Mouse (Mus musculus): Measurements from ENCODE around the gene Apol8. TPM values are rescaled to one million over a fixed set of nuclear protein-coding genes. Genes with fewer than 3 reads are reported as not detected.

The Apol8 gene
- polyA plus RNA-seq, 1 experiment from 2014 or later = not detected

DNA sequence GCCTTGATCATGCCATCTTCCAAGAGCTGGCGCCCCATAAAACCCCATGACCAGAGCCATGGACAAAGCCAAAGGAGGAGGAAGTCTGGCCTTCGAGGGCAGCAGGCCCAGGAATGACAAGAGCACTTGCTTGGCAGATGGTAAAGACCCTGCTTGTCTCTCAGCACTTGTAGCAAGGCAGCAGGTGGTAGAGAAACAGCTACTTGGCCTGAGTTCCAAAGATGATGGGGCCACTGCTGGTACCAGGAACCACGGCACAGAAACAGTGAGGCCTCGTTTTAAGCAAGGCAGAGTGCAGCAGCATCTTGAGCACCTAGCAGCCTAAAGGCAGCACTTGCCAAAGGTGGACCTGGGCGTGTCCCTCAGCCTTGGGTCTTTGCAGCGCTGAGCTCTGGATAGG, 31.6 kb upstream of the Apol8 start:
- no peak for DNase-seq (ENCODE audit: low spot score)

GRCm38 (mm10) chr15:77785807-77786206, 29.0 kb upstream of the Apol8 start:
- DNase-seq (ENCODE audit: low spot score) = no peak

DNA sequence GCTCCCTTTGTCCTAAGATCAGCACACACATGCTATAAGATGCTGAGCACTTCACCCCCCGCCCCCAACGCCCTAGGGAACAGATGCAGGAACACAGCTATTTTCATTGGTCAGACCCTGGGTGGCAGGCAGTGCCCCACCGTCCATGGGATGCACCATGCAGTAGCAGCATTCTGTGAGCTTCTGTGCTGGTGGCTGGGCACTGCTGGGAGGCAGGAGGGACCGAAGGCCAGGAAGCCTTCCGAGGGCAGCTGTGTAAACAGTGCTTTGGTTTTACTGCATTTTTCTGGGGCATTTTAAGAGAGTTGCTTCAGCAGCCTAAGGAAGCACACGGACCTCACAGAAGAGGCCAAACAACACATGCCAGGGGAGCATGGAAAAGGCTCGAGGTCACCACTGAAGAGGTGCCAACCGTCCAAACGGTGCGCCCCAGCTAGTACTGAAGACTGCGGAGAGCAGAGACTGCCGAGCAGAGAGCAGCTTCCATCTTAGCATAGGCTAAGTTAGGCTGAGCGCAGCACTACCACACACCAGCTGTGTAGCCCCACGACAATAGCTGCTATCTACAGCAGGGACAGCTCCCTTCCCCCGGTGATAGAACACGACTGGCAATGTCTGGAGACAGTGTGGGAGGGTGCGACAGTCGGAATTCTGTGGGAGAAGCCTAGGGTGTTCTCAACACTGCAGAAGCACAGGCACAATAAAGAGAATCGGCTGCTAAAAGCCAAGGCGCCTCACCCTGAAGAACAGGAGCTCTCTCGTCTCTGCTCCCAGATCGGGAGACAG, 27.4 kb upstream of the Apol8 start:
- no peak for DNase-seq (ENCODE audit: low spot score)

DNA sequence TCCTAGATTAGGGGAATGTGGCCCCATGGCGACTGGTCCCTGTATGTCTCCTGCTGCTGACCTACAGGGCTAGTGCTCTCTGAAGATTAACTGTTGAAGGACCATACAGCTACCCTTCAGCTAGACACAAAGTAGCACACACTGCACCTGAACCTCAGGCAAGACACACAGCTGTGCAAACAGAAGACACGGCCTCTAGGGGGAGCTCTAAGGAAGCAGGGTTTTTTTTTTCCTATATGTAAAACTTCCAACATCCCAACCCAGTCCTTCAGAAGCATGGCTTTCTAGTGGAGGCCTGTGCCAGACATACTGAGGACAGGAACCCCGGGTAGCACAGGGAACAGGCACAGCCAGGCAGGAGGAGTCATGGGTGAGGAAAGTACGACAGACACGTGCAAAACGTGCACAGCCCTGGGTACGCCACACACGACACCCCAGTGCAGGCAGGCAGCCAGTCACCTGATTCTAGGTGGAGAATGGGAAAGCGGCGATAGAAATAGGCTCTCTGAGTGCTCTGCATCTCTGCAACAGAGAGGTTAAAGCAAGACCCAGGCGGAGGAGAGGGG, 25.7 kb upstream of the Apol8 start:
- DNase-seq (ENCODE audit: low spot score) = peak; percentile 57

- DNase-seq (ENCODE audit: low spot score) = peak; percentile 87
Observed at GRCm38 (mm10) chr15:77775186-77775963, 18.6 kb upstream of the Apol8 start.

- DNase-seq (ENCODE audit: low spot score) = no peak
Observed at GRCm38 (mm10) chr15:77774303-77774702, 17.5 kb upstream of the Apol8 start.

- no peak for DNase-seq (ENCODE audit: low spot score)
Observed at GRCm38 (mm10) chr15:77773099-77773915, 16.5 kb upstream of the Apol8 start.

DNA sequence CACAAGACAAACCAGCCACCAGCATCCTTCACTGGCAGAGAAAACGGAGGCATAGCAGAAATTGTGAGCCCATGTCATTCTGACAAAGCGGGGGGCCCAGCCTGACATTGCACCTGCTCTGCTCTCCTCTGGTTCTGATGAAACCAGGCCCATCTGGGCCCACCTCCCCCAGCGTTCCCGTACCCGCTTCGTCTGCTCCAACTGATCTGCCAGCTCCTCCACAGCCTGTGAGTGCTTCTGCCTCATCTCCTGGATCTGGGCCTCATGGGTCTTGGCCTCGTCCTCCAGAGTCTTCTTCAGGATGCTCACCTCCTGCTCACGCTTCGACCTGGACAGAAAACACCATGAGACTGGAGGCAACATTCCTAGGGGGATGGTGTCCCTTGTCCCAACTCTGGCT, 14.1 kb upstream of the Apol8 start:
- no peak for DNase-seq (ENCODE audit: low spot score)

- no peak for DNase-seq (ENCODE audit: low spot score)
Observed at GRCm38 (mm10) chr15:77770341-77770740, 13.5 kb upstream of the Apol8 start.

GRCm38 (mm10) chr15:77766981-77767380, 10.2 kb upstream of the Apol8 start:
- DNase-seq (ENCODE audit: low spot score) = no peak

GRCm38 (mm10) chr15:77765484-77766093, 8.8 kb upstream of the Apol8 start:
- no peak for DNase-seq (ENCODE audit: low spot score)

DNA sequence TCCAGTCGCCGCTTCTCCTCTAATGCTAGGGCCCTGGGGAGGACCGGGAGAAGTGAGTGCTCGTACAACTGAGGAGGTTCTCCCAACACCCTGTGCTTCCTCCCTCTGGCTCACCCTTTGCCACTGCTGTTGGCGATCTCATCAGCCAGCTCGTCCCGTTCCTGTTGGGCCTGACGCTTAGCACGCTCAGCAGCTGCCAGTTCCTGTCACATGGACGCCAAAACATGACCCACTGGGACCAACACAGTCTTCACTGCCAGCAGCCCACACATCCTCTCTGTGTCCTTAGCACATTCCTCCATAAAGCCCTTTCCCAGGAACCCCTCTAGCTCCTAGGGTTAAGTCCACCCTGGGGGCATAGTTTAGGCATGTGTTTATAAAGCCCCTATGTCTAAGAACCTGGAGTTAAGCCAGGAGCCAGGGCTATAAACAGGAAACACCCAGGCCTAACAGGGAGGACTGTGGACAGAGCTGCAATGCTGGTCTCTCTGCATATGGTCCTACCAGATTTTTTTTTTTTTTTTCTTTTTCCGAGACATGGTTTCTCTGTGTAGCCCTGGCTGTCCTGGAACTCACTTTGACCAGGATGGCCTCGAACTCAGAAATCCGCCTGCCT, 7.7 kb upstream of the Apol8 start:
- no peak for DNase-seq (ENCODE audit: low spot score)

DNA sequence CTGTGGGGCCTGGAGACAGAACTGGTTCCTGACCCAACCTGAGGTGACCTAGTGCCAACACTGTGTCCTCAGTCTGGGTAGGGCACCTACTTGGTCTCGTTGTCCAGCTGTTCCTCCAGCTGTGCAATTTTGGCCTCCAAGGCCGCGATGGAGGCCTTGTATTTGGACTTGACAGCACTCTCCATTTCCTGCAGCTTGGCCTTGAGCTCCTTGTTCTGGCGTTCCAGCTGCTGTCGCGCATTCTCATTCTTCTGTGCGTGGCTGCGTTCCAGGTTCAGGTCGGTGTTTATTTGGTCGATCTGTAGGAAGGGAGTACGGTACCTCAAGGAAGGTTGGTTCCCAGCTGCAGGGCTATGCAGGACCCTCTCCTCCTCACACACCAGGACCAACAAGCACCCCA, 6.9 kb upstream of the Apol8 start:
- no peak for DNase-seq (ENCODE audit: low spot score)

DNA sequence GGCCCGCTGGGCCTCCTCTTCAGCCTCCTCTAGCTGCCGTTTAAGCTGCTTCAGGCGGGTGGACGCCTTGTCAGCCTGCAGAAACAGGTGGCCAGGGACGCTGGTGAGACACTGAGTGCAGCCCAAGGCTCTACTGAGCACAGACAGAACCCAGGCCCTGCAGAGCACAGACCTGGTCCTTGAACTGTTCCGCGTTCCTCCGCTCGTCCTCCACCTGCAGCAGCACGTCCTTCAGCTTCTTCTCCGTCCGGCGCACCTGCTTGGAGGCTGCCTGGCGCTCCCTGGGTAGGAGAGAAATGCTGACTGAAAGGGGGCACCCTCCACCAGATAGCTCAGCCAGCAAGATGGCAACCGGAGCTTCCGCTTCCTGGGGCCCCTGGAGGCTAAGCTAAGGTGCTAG, 6.2 kb upstream of the Apol8 start:
- DNase-seq (ENCODE audit: low spot score) = no peak

DNA sequence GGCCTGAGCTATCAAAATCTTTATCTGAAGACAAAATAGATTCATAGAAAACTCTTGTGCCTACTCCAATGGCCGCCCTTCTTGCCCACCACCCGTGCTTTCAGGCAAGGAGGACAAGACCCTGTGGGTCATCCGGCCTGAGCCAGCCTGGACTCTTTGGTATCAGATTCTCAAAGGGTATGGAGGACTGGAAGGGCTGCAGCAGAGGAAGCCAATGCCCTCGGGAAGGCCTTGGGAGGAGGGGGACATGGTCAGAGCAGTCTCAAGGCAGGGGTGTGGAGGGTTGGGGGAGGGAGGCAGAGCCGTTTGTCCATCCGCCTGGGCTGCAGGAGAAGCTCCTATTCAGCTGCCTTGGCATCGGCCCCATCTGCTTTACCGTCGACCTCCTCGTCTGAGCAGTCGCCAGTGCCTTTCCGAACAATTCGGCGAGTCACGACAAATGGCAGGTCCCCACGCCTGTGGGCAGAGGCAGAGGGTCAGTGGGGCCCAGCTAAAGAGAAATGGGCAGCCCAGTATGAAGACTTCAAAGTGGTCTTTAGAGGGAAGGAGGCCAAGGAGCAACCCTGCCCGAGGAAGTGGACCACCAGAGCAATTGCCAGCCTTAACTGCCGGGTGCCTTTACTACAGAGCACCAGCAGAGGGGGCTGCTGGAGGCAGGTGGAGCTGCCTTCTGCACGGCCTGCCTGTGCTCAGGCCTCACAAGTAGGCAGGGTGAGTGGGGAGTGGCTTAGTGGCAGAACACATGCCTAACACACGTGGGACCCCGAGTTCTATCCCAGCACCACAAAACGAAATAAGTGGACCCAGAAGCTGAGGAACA, 5.0 kb upstream of the Apol8 start:
- DNase-seq (ENCODE audit: low spot score) = peak; percentile 70

DNA sequence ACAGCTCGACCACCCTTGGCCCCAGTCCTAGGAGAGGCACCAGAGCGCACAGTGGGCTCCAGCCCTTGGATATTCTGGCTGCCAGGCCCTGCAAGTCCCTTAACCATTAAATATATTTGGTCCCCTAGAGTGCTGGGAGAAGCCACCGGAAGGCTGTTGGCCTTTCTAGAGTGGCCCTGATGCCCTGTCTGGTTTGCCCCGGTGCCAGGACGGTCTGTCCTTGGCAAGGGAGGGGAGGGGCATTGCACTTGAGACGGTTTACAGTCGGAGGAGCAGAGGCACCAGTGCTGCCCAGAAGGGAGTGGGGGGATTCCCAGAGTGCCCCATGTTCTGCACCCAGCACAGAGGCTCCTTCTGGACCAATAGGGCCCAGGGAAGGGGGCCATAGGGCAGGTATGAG, 4.3 kb upstream of the Apol8 start:
- no peak for DNase-seq (ENCODE audit: low spot score)

DNA sequence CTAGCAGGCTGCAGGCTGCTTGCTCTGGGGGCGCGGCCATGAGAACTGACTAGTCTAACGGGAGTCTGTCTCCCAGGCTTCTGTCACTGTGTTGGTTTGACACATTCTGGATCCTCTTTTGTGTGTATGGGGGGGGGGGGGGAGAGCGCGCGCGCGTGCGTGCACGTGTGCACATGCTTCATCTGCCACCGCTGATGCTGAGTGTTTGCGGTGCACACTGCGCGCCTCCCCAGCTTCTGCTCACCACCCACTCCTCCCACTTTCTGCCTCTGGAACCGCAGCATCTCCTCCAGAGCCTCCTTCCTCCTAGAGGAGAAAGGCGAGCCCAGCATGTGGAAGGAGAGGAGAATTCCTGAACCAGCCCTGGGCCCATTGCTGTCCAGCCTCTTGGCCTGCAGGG, 3.2 kb upstream of the Apol8 start:
- no peak for DNase-seq (ENCODE audit: low spot score)

- DNase-seq (ENCODE audit: low spot score) = no peak
Observed at GRCm38 (mm10) chr15:77757586-77758226, 903 bp upstream of the Apol8 start.

DNA sequence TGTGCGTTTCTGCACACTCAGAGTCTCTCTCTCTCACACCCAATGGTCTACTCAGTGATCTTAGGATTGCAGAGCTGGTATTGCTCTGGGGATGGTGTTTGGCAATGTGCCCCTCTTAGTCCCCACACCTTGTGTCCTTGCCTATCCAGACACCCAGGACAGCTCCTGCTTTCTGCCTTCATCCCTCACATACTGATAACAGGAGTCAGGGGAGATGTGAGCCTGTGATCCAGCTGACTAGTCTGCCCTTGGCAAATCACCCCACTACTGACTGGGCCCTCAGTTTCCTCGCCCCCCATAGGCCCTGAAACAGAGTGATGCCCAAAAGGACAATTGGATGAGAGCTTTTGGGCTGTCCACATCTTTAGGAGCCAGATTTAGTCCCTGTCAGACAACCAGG, 722 bp downstream of the Apol8 start:
- no peak for DNase-seq (ENCODE audit: low spot score)

Measured in thymus, postnatal 0 days (tissue).